Mouse (Mus musculus) olfactory bulb, adult 2 months (tissue): ENCODE results near the gene Gm10260.

Source experiments
- CTCF ChIP-seq: fragments of 200-500 bp; IDR thresholded peaks from 2 replicates; pipeline ENCODE4 v1.5.1; 2012; ENCODE audit warnings: low read depth, mild to moderate bottlenecking, low read length, moderate library complexity; ENCODE audit not compliant: insufficient read depth
- POLR2A ChIP-seq: fragments of 200-500 bp; IDR thresholded peaks from 2 replicates; pipeline ENCODE4 v1.6.1; 2012; ENCODE audit warnings: mild to moderate bottlenecking, low read depth, low read length, moderate library complexity; ENCODE audit not compliant: insufficient read depth

- TF ChIP-seq POLR2A (no peak), CTCF (no peak)
These were observed 6.2 kb upstream of the Gm10260 start for GRCm38 (mm10) chr13:97766600-97766999.
